Mouse (Mus musculus): ENCODE results near the gene Bckdhb. TPM values are rescaled to one million over a fixed set of nuclear protein-coding genes. Genes with fewer than 3 reads are reported as not detected.

Gene Bckdhb
- polyA plus RNA-seq, 1 experiment from 2014 or later = 35.6 TPM

- ATAC-seq (no peak), DNase-seq (ENCODE audit: low spot score) (no peak)
- no peak overlapping the region for H3K9ac ChIP-seq (ENCODE audit: low read length)
- H3K9me3 ChIP-seq (replicated peaks; ENCODE audit: control insufficient read depth, low read length) = no peaks in the 10 kb centered on the region
- no peaks in the 10 kb centered on the region for H3K27me3 ChIP-seq (replicated peaks; ENCODE audit: control insufficient read depth, insufficient read depth, low read length)
- no peak overlapping the region for H3K4me3 ChIP-seq (ENCODE audit: low read depth, low read length)
- no peaks in the 10 kb centered on the region for H3K4me1 ChIP-seq (ENCODE audit: control insufficient read depth, insufficient read depth, low read length)
- no peak overlapping the region for H3K27ac ChIP-seq (ENCODE audit: low read depth, low read length)
- H3K4me2 ChIP-seq (ENCODE audit: low read length) = no peak overlapping the region
- WGBS = 90% methylated on average over 6 of the region's 6 CpGs
- H3K36me3 ChIP-seq (ENCODE audit: control insufficient read depth, insufficient read depth, low read length) = no peaks in the 10 kb centered on the region
Measured at GRCm38 (mm10) chr9:84094111-84094510, 169.2 kb downstream of the Bckdhb start.

GRCm38 (mm10) chr9:84096484-84097015 lies 171.6 kb downstream of the Bckdhb start:
- Histone ChIP-seq H3K4me1 (ENCODE audit: control insufficient read depth, insufficient read depth, low read length) (no peaks in the 10 kb centered on the region), H3K4me3 (ENCODE audit: low read depth, low read length) (no peak overlapping the region), H3K27ac (ENCODE audit: low read depth, low read length) (no peak overlapping the region), H3K9ac (ENCODE audit: low read length) (no peak overlapping the region), H3K27me3 (replicated peaks; ENCODE audit: control insufficient read depth, insufficient read depth, low read length) (no peaks in the 10 kb centered on the region), H3K9me3 (replicated peaks; ENCODE audit: control insufficient read depth, low read length) (no peaks in the 10 kb centered on the region), H3K4me2 (ENCODE audit: low read length) (no peak overlapping the region), H3K36me3 (ENCODE audit: control insufficient read depth, insufficient read depth, low read length) (no peaks in the 10 kb centered on the region)
- DNase-seq (ENCODE audit: low spot score) (no peak), ATAC-seq (no peak)
- WGBS = 95% methylated on average over 13 of the region's 13 CpGs

- ATAC-seq (no peak), DNase-seq (ENCODE audit: low spot score) (no peak)
- H3K4me1 ChIP-seq (ENCODE audit: control insufficient read depth, insufficient read depth, low read length) = no peaks in the 10 kb centered on the region
- no peak overlapping the region for H3K4me3 ChIP-seq (ENCODE audit: low read depth, low read length)
- WGBS = 96% methylated on average over 7 of the region's 7 CpGs
- H3K27ac ChIP-seq (ENCODE audit: low read depth, low read length) = no peak overlapping the region
- H3K9me3 ChIP-seq (replicated peaks; ENCODE audit: control insufficient read depth, low read length) = no peaks in the 10 kb centered on the region
- H3K9ac ChIP-seq (ENCODE audit: low read length) = no peak overlapping the region
- H3K4me2 ChIP-seq (ENCODE audit: low read length) = no peak overlapping the region
- no peaks in the 10 kb centered on the region for H3K36me3 ChIP-seq (ENCODE audit: control insufficient read depth, insufficient read depth, low read length)
- no peaks in the 10 kb centered on the region for H3K27me3 ChIP-seq (replicated peaks; ENCODE audit: control insufficient read depth, insufficient read depth, low read length)
Measured at GRCm38 (mm10) chr9:84103344-84103743, 178.4 kb downstream of the Bckdhb start.

GRCm38 (mm10) chr9:84106438-84106837 lies 181.5 kb downstream of the Bckdhb start:
- 85% methylated on average over 2 of the region's 2 CpGs for WGBS
- Histone ChIP-seq H3K36me3 (ENCODE audit: control insufficient read depth, insufficient read depth, low read length) (no peaks in the 10 kb centered on the region), H3K4me1 (ENCODE audit: control insufficient read depth, insufficient read depth, low read length) (peaks cover 12% of the 10 kb centered on the region), H3K9ac (ENCODE audit: low read length) (no peak overlapping the region), H3K9me3 (replicated peaks; ENCODE audit: control insufficient read depth, low read length) (no peaks in the 10 kb centered on the region), H3K4me3 (ENCODE audit: low read depth, low read length) (no peak overlapping the region), H3K4me2 (ENCODE audit: low read length) (no peak overlapping the region), H3K27me3 (replicated peaks; ENCODE audit: control insufficient read depth, insufficient read depth, low read length) (no peaks in the 10 kb centered on the region), H3K27ac (ENCODE audit: low read depth, low read length) (no peak overlapping the region)
- DNase-seq (ENCODE audit: low spot score) (no peak), ATAC-seq (no peak)

GRCm38 (mm10) chr9:84107045-84107813 lies 182.3 kb downstream of the Bckdhb start:
- H3K27me3 ChIP-seq (replicated peaks; ENCODE audit: control insufficient read depth, insufficient read depth, low read length) = no peaks in the 10 kb centered on the region
- H3K4me2 ChIP-seq (ENCODE audit: low read length) = no peak overlapping the region
- DNase-seq (ENCODE audit: low spot score) (peak; percentile 34), ATAC-seq (no peak)
- H3K9me3 ChIP-seq (replicated peaks; ENCODE audit: control insufficient read depth, low read length) = no peaks in the 10 kb centered on the region
- 72% methylated on average over 20 of the region's 20 CpGs for WGBS
- no peak overlapping the region for H3K4me3 ChIP-seq (ENCODE audit: low read depth, low read length)
- no peaks in the 10 kb centered on the region for H3K36me3 ChIP-seq (ENCODE audit: control insufficient read depth, insufficient read depth, low read length)
- H3K27ac ChIP-seq (ENCODE audit: low read depth, low read length) = no peak overlapping the region
- peaks cover 12% of the 10 kb centered on the region for H3K4me1 ChIP-seq (ENCODE audit: control insufficient read depth, insufficient read depth, low read length)
- H3K9ac ChIP-seq (ENCODE audit: low read length) = no peak overlapping the region

GRCm38 (mm10) chr9:84108534-84108933 lies 183.6 kb downstream of the Bckdhb start:
- no peaks in the 10 kb centered on the region for H3K9me3 ChIP-seq (replicated peaks; ENCODE audit: control insufficient read depth, low read length)
- H3K27me3 ChIP-seq (replicated peaks; ENCODE audit: control insufficient read depth, insufficient read depth, low read length) = no peaks in the 10 kb centered on the region
- no peaks in the 10 kb centered on the region for H3K36me3 ChIP-seq (ENCODE audit: control insufficient read depth, insufficient read depth, low read length)
- WGBS = 95% methylated on average over 7 of the region's 7 CpGs
- no peak overlapping the region for H3K9ac ChIP-seq (ENCODE audit: low read length)
- H3K27ac ChIP-seq (ENCODE audit: low read depth, low read length) = no peak overlapping the region
- H3K4me3 ChIP-seq (ENCODE audit: low read depth, low read length) = no peak overlapping the region
- ATAC-seq (no peak), DNase-seq (ENCODE audit: low spot score) (no peak)
- no peak overlapping the region for H3K4me2 ChIP-seq (ENCODE audit: low read length)
- peaks cover 12% of the 10 kb centered on the region for H3K4me1 ChIP-seq (ENCODE audit: control insufficient read depth, insufficient read depth, low read length)

- no peaks in the 10 kb centered on the region for H3K9me3 ChIP-seq (replicated peaks; ENCODE audit: control insufficient read depth, low read length)
- H3K4me1 ChIP-seq (ENCODE audit: control insufficient read depth, insufficient read depth, low read length) = peaks cover 12% of the 10 kb centered on the region
- 31% methylated on average over 6 of the region's 6 CpGs for WGBS
- H3K4me3 ChIP-seq (ENCODE audit: low read depth, low read length) = no peak overlapping the region
- no peak overlapping the region for H3K4me2 ChIP-seq (ENCODE audit: low read length)
- H3K27ac ChIP-seq (ENCODE audit: low read depth, low read length) = no peak overlapping the region
- no peak overlapping the region for H3K9ac ChIP-seq (ENCODE audit: low read length)
- ATAC-seq (peak; percentile 57; the same call in 1 of the 2 replicates), DNase-seq (ENCODE audit: low spot score) (peak; percentile 66)
- H3K27me3 ChIP-seq (replicated peaks; ENCODE audit: control insufficient read depth, insufficient read depth, low read length) = no peaks in the 10 kb centered on the region
- H3K36me3 ChIP-seq (ENCODE audit: control insufficient read depth, insufficient read depth, low read length) = no peaks in the 10 kb centered on the region
Measured at GRCm38 (mm10) chr9:84109777-84110478, 185.0 kb downstream of the Bckdhb start.

GRCm38 (mm10) chr9:84110616-84111015 lies 185.7 kb downstream of the Bckdhb start:
- peak; percentile 44; the same call in 1 of the 2 replicates for ATAC-seq
- Histone ChIP-seq H3K27ac (ENCODE audit: low read depth, low read length) (no peak overlapping the region), H3K9me3 (replicated peaks; ENCODE audit: control insufficient read depth, low read length) (no peaks in the 10 kb centered on the region), H3K27me3 (replicated peaks; ENCODE audit: control insufficient read depth, insufficient read depth, low read length) (no peaks in the 10 kb centered on the region), H3K4me1 (ENCODE audit: control insufficient read depth, insufficient read depth, low read length) (peaks cover 12% of the 10 kb centered on the region), H3K4me3 (ENCODE audit: low read depth, low read length) (no peak overlapping the region), H3K9ac (ENCODE audit: low read length) (no peak overlapping the region), H3K36me3 (ENCODE audit: control insufficient read depth, insufficient read depth, low read length) (no peaks in the 10 kb centered on the region), H3K4me2 (ENCODE audit: low read length) (peak overlapping the region; percentile 24; the same call in 1 of the 2 replicates)
- DNase-seq (ENCODE audit: low spot score) = peak; percentile 39
- 24% methylated on average over 11 of the region's 11 CpGs for WGBS

- WGBS = 64% methylated on average over 1 of the region's 1 CpGs
- no peak overlapping the region for H3K9ac ChIP-seq (ENCODE audit: low read length)
- no peak overlapping the region for H3K4me2 ChIP-seq (ENCODE audit: low read length)
- H3K27ac ChIP-seq (ENCODE audit: low read depth, low read length) = no peak overlapping the region
- no peak overlapping the region for H3K4me3 ChIP-seq (ENCODE audit: low read depth, low read length)
- ATAC-seq = no peak
- H3K4me1 ChIP-seq (ENCODE audit: control insufficient read depth, insufficient read depth, low read length) = peaks cover 12% of the 10 kb centered on the region
- H3K36me3 ChIP-seq (ENCODE audit: control insufficient read depth, insufficient read depth, low read length) = no peaks in the 10 kb centered on the region
- H3K9me3 ChIP-seq (replicated peaks; ENCODE audit: control insufficient read depth, low read length) = no peaks in the 10 kb centered on the region
- no peaks in the 10 kb centered on the region for H3K27me3 ChIP-seq (replicated peaks; ENCODE audit: control insufficient read depth, insufficient read depth, low read length)
- no peak for DNase-seq (ENCODE audit: low spot score)
Measured at GRCm38 (mm10) chr9:84112319-84112718, 187.4 kb downstream of the Bckdhb start.
